Mouse (Mus musculus): ENCODE results near the gene Rhox11. TPM values are rescaled to one million over a fixed set of nuclear protein-coding genes. Genes with fewer than 3 reads are reported as not detected.
"Not testable (repeated sequence)": the region's sequence is repeated elsewhere in the genome, so short reads cannot be mapped to it uniquely, and the experiment has no call there.

Rhox11 gene
- not detected in 2 replicates for total RNA-seq (2015; ENCODE audit: low replicate concordance)
- total RNA-seq (2017; ENCODE audit: low replicate concordance), result not detected in 2 replicates

GRCm38 (mm10) chrX:38085041-38085440 is at the start of gene Rhox11:
Gene Rhox11 (minus strand): TSS chrX:38085141.
- no peak for ATAC-seq (replicated peaks; ENCODE audit: low FRiP score, poor library complexity, severe bottlenecking)

GRCm38 (mm10) chrX:38121478-38121877 is 36.5 kb upstream of the Rhox11 start:
- no peak for ATAC-seq (replicated peaks; ENCODE audit: low FRiP score, poor library complexity, severe bottlenecking)

GRCm38 (mm10) chrX:38120982-38121381 is 36.0 kb upstream of the Rhox11 start, which contains the start of gene Rhox13:
Gene Rhox13 (plus strand): TSS chrX:38121219.
- ATAC-seq (replicated peaks; ENCODE audit: low FRiP score, poor library complexity, severe bottlenecking), result no peak

- no peak for ATAC-seq (replicated peaks; ENCODE audit: low FRiP score, poor library complexity, severe bottlenecking)
These were observed 25.9 kb upstream of the Rhox11 start, which contains the start of gene Rhox12 for GRCm38 (mm10) chrX:38110807-38111206. Gene Rhox12 (minus strand): TSS chrX:38110907.

- no peak for ATAC-seq (replicated peaks; ENCODE audit: low FRiP score, poor library complexity, severe bottlenecking)
These were observed 715 bp downstream of the Rhox11 start for GRCm38 (mm10) chrX:38084226-38084625.

- ATAC-seq (replicated peaks; ENCODE audit: low FRiP score, poor library complexity, severe bottlenecking), result no peak
These were observed 18.8 kb downstream of the Rhox11 start, which contains the start of gene Rhox10 for GRCm38 (mm10) chrX:38066175-38066574. Gene Rhox10 (plus strand): TSS chrX:38066475.

GRCm38 (mm10) chrX:38061544-38061943 is 23.4 kb downstream of the Rhox11 start:
- no peak for ATAC-seq (replicated peaks; ENCODE audit: low FRiP score, poor library complexity, severe bottlenecking)

GRCm38 (mm10) chrX:38043014-38043413 is 41.9 kb downstream of the Rhox11 start, which contains the start of gene Btg1-ps2:
Gene Btg1-ps2 (minus strand): TSS chrX:38043114.
- not testable (repeated sequence) for ATAC-seq (replicated peaks; ENCODE audit: low FRiP score, poor library complexity, severe bottlenecking)

GRCm38 (mm10) chrX:38039666-38040065 is 45.3 kb downstream of the Rhox11 start:
- ATAC-seq (replicated peaks; ENCODE audit: low FRiP score, poor library complexity, severe bottlenecking), result no peak

GRCm38 (mm10) chrX:38033841-38034240 is 51.1 kb downstream of the Rhox11 start:
- no peak for ATAC-seq (replicated peaks; ENCODE audit: low FRiP score, poor library complexity, severe bottlenecking)

Other genes with a start within 250 kb of the Rhox11 start
- 4.0 TPM in 1 of 2 replicates, not detected in the other for gene Rhox8, start 206.2 kb downstream of the Rhox11 start, total RNA-seq (2015; ENCODE audit: low replicate concordance)
- gene Rhox8, start 206.2 kb downstream of the Rhox11 start, total RNA-seq (2017; ENCODE audit: low replicate concordance), result not detected in 2 replicates
- not detected in 2 replicates for gene Rhox7b, start 187.9 kb downstream of the Rhox11 start, total RNA-seq (2015; ENCODE audit: low replicate concordance)
- gene Rhox7b, start 187.9 kb downstream of the Rhox11 start, total RNA-seq (2017; ENCODE audit: low replicate concordance), result not detected in 2 replicates
- not detected in 2 replicates for gene Rhox9, start 183.4 kb downstream of the Rhox11 start, total RNA-seq (2015; ENCODE audit: low replicate concordance)
- not detected in 2 replicates for gene Rhox9, start 183.4 kb downstream of the Rhox11 start, total RNA-seq (2017; ENCODE audit: low replicate concordance)
- gene Btg1-ps1, start 66.3 kb downstream of the Rhox11 start, total RNA-seq (2015; ENCODE audit: low replicate concordance), result not detected in 2 replicates
- gene Btg1-ps1, start 66.3 kb downstream of the Rhox11 start, total RNA-seq (2017; ENCODE audit: low replicate concordance), result not detected in 2 replicates
- not detected in 2 replicates for gene Btg1-ps2, start 42.0 kb downstream of the Rhox11 start, total RNA-seq (2015; ENCODE audit: low replicate concordance)
- not detected in 2 replicates for gene Btg1-ps2, start 42.0 kb downstream of the Rhox11 start, total RNA-seq (2017; ENCODE audit: low replicate concordance)
- gene Rhox10, start 18.7 kb downstream of the Rhox11 start, total RNA-seq (2015; ENCODE audit: low replicate concordance), result not detected in 2 replicates
- gene Rhox10, start 18.7 kb downstream of the Rhox11 start, total RNA-seq (2017; ENCODE audit: low replicate concordance), result not detected in 2 replicates
- gene Rhox12, start 25.8 kb upstream of the Rhox11 start, total RNA-seq (2015; ENCODE audit: low replicate concordance), result not detected in 2 replicates
- not detected in 2 replicates for gene Rhox12, start 25.8 kb upstream of the Rhox11 start, total RNA-seq (2017; ENCODE audit: low replicate concordance)
- gene Rhox13, start 36.1 kb upstream of the Rhox11 start, total RNA-seq (2015; ENCODE audit: low replicate concordance), result not detected in 2 replicates
- not detected in 2 replicates for gene Rhox13, start 36.1 kb upstream of the Rhox11 start, total RNA-seq (2017; ENCODE audit: low replicate concordance)
- 7.7 and 7.9 TPM in 2 replicates for gene Zbtb33, start 104.7 kb upstream of the Rhox11 start, total RNA-seq (2015; ENCODE audit: low replicate concordance)
- 3.7 and 5.2 TPM in 2 replicates for gene Zbtb33, start 104.7 kb upstream of the Rhox11 start, total RNA-seq (2017; ENCODE audit: low replicate concordance)
- gene Tmem255a, start 167.3 kb upstream of the Rhox11 start, total RNA-seq (2015; ENCODE audit: low replicate concordance), result not detected in 2 replicates
- gene Tmem255a, start 167.3 kb upstream of the Rhox11 start, total RNA-seq (2017; ENCODE audit: low replicate concordance), result 0.98 TPM in 1 of 2 replicates, not detected in the other
- not detected in 2 replicates for gene Atp1b4, start 231.0 kb upstream of the Rhox11 start, total RNA-seq (2015; ENCODE audit: low replicate concordance)
- 0.42 TPM in 1 of 2 replicates, not detected in the other for gene Atp1b4, start 231.0 kb upstream of the Rhox11 start, total RNA-seq (2017; ENCODE audit: low replicate concordance)